Mouse (Mus musculus) right cerebral cortex, adult 2 months (tissue): Measurements from ENCODE around the gene Sema5a.
"Not testable (repeated sequence)": the region's sequence is repeated elsewhere in the genome, so short reads cannot be mapped to it uniquely, and the experiment has no call there.

Source experiments
- DNase-seq, 2 experiments: peaks; one replicate each; pipeline ENCODE4 v3.0.0; 2021 to 2022; ENCODE audit warnings: low spot score in 2 of 2

The Sema5a gene

DNA sequence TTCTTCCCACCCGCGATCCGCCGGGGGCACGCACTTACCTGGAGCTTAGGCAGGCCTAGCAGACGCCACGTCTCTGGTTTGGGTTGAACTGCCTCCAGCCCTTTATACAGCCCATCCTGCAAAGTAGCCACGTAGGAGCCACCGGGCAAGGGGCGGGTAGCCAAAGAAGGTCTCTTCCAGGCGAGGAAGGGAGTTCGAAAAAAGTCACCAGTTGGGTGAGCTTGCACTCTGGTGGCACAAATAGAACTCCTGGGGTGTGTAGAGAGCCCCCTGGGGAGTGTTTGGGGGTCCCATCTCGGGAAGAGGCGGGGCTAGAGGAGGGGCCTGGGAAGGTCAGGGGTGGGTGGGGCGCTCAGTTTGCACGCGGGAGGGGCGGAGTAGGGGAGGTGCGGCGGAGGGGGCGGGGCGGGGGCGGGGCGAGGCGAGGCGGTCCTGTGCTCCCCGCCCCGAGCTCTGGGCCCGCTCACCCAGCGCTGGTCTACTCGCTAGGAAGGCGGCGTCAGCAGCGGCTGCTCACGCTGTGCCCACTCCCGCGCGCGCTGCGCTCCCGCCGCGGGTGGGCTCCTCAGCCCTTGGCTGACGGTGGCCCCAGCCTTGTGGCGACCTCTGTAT is at the start of gene Sema5a:
Sema5a (plus strand) TSS at position 467 of the 612 bp plus-strand sequence.
- DNase-seq, result peak in 1 of 2 experiments; percentile 27

DNA sequence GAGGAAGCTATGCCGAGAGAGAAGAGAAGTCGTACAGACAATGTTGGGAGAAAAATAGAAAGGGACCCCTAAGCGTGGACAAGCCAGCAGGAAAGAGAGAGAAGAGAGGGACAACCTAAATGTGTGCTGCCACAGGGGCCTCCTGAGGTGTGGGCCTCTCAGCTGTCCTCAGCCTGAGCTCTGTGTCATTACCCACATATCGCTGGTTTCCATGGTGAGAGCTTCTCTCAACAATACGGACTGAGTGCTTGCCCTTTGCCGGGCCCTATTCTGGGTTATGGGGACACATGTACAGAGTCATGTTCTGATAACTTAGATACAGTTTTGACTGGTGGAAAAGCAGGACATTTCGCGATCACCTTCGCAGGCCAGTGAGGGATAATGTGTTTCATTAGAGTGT is 46.5 kb upstream of the Sema5a start:
- no peak for DNase-seq

DNA sequence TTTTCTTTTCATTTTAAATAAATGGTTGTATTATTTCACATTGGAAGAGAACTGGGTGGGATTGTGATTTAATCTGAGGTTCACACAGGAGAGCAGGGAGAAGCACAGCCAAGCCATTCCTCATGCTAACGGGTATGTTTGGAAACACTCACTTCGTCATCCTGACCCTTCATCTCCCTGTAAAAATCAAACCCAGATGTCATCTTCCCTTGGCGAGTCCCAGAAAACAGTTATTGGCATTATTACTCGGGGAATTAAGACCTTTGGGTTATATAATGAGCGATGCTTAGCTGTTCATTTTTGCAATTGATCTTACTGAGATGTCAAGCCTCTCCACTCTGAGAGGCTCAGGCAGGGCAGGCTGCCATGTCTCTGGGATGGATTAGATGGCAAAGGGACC is 46.0 kb upstream of the Sema5a start:
- DNase-seq, result no peak

DNA sequence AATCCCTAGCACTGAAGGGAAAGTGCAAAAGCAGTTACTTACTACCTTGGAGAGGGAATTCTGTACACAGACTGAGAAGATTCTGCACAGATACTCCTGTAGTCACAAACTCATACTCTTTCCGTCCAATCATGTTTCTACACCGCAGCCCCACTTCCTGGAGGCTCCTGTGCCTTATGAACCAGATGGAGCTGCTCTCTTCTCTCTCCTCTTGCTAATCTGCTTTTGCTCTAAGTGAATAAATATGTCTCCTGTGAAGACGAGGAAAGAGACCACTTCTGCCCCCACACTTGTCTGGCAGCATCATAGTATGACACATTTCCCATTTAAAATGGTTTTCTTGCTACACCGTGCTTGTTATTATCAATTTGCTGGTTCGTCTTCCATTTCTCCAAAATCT is 41.4 kb upstream of the Sema5a start:
- no peak for DNase-seq

DNA sequence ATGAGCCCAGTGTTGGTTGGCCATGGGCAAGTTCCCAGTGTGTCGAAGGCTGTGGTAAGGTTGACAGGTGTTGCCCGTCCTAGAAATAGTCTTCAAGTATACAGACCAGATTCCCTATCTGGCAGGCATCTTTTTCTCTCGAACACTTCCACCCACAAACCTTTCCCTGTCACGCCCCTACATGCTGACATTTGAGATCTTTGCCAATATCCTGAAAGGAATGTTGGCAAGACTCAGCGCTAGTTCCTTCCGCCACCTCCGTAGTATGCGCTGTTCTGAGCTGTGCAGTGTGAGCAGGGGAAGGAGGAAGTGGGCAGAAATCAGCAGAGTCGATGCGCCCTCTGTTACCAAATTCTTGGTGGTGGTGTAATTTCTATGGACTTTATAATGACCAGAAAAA is 39.7 kb upstream of the Sema5a start:
- peak; percentile 31 to 36 for DNase-seq

DNA sequence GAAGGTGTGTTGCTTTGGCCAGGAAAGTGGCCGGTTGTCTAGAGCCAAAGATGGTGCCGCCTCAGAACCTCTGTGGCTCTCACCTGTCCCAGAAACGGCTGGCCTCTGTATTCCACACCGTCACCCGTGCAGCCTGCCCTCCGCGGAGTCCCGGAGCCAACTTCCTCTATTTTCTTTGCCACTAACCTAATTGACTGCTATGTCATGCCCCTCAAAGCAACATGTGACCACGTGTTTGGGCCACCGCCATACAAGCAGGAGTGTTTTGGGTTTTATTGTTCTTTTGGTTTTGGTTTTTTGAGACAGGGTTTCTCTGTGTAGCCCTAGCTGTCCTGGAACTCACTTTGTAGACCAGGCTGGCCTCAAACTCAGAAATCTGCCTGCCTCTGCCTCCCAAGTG is 29.9 kb upstream of the Sema5a start:
- not testable (repeated sequence) for DNase-seq

DNA sequence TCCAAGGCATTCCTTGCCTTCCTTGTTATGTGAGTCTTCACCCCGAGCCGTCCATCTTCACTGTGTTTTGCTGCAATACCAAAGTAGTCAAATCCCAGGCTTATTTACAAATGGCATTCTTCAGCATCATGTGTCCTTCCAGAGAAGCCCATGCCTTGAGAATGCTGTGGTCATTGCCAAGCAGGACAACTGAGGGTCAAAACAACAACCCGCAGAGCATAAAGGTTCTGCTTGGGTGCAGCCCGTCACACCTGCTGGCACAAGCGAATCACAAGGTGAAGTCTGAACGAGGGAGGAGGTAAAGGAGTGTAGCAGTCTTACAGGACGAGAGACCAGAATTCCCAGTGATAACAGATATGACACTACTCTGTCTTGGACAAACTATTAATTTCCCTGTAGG is 21.6 kb upstream of the Sema5a start:
- no peak for DNase-seq

DNA sequence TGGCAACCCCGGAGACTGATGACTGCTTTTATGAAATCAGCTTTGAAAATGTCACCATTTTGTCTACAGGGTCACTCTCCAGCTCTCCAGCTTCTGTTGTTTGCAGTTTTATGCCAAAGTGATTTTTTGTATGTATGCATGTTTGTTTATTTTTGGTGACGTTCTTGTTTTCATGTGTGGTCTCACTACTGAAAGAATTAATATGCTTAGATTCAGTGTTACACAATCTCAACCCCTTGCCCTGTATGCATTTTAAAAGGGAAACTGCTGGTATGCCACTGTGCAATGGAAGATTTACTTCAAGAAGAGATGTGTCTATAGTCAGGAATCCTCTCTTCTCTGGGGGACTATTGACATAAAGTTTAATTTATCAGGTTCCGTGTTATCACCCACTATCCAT is 19.2 kb upstream of the Sema5a start:
- DNase-seq, result no peak

DNA sequence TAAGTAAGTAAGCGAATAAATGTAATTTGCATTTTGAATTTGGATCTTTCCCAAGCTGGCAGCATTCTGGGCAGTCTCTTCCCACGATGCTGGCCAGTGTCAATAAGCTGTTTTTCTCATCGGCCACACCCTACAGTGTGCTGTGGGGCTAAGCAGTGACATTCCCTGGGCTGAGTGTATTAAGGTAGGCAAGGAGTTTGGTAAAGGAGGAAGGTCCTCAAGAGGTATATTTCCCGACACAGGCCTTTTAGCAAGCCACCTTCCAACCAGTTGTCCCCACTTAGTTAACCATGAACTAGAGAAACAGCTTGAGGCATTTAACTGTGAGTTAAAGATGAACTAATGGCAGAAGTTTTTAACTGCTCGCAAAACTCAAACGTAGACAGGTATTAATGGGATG is 18.2 kb upstream of the Sema5a start:
- DNase-seq, result no peak

DNA sequence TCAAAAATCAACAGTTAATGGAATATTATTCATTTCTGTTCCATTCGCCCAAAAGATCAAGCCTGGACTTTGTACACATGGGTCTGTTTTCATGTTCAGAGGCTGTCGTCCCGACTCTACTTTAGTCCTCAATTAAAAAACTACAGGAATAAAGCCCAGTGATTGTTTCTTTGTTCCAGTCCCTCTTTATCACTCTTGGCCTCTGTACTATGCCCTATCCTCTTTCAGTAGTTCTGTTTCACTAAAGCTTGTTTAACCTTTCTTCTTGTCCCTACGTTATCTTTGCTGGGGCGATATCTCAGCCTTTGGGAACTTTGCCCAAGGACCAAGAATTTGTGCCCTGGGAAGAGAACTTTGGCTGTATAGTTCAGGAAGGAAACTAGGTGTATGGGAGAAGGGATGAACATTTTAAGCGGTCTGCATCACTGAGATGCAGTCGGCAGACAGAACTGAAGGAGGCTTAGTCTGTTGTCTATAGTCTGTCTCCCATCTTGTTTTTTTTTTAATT is 17.7 kb upstream of the Sema5a start:
- no peak for DNase-seq

DNA sequence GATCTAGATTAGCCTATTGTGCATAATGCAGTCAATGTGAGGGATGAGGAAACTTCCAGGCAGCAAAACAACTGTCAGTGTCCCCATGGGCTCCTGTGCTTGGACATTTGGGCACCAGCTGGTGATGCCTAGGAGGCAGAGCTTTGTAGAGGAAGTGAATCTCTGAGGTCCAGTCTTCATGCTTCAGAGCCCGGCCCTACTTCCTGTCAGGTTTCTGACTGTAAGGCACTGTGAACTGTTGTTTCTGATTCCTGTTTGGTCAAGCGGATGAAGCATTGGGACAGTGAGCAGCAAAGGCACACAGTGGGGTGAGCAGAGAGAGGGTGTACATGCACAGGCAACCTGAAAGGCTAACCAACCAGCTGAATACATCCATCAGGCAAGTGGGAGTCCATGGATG is 14.5 kb upstream of the Sema5a start:
- no peak for DNase-seq

DNA sequence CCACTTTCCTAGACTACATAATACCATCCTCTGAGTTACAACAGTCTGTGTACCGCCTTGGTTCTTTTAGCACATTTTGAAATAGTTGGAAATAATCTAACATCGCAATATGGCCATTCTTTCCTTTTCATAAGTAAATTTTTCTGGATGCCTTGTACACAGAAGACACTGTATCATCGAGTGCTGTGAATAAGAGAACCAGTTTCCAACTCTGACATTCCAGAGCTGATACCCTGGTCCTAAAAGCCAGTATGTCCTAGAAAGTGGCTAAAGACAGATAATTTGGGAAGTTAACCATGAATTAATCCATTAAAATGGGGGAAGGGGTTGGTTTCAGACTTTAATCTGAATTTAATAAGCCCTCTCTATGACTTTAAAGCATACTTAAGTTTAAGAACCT is 12.4 kb upstream of the Sema5a start:
- DNase-seq, result no peak

DNA sequence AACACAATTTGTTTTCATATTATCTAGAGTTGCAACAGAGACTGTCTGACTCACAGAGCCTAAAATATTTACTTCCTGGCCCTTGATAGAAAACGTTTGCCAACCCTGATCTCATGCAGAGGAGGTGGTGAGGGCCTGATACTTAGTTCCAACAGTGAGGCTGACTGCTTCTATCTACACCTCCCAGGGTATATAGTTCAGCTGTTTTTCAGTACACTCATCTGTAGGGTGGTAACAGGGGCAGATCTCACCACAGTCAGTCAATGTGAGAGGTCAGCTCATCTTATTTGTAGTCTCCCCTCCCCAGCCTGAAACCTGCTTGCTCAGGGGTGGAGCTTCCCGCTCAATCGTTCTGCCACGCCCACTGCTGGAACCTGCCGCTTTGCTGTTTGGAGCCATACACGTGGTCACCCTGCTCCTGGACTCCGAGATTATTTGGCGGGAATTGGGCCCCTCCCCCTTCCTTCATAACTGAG is 11.9 kb upstream of the Sema5a start:
- DNase-seq, result not testable (repeated sequence)

DNA sequence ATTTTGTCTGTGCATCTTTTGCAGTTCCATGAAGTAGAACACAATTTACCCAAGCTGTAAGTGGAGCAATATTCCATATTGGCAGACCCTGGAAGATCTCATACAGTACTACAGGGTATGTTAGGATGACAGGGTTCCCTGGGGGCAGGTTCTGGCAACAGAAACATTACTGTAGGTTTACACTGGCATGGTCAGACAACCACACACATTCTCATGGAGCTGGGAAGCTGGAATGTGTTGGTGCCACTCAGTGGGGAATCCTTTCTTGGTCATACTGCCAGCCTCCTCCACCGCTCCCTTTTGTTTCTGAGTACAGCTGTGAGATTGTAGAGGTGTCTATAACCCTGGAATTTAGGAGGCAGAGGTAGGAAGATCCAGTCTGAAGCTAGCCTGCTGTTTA is 11.2 kb upstream of the Sema5a start:
- no peak for DNase-seq

DNA sequence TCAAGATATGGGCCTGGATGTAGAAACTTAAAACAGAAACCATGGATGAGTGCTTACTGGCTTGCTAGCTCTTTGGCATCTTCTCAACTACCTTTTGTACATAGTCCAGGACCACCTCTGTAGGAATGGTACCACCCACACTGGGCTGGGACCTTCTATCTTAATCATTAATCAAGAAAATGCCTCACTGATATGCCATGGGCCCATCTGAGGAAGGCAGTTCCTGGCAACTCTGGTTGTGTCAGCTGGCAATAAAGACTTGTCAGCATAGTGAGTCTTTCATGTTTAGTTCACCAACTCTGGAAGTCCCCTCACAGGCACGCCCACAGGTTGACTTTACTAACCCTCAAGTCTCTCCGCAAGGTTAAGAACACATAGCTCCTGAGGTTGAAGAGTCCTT is 5.5 kb upstream of the Sema5a start:
- DNase-seq, result no peak

DNA sequence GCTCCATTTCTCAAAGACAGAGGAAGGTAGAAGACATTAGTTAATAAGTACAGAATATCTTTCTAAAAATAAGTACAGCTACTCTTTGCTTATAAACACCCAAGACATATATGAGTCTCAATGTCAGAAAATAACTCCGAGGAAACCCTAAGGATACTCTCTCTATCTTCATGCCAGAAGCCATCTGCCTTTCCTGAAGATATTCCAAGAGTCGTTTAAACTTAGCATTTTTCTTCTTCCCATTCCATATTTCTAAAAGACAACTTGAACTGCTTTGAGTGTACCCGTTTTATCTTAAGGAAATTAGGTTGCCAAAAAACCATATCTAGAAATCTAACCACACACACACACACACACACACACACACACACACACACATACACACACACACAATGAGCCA is 4.5 kb upstream of the Sema5a start:
- DNase-seq, result no peak

DNA sequence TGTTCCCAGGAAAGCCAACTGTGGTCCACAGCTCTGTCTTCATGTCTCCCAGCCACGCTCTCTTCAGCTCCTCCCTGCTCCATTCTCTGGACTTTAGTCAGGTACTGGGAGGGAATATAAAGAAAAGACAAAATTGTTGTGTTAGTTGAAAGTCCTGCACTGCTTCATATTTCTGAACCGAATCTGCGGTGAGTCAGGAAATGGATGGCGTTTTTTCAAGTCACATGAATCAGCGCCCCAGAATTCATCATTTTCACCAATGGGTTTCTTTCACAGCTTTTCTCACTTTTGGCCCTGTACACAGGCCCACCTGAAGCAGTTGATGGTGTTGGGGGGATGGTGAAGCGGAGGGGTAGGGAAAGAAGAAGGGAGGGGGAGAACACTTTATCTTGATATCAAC is 2.9 kb upstream of the Sema5a start:
- no peak for DNase-seq

DNA sequence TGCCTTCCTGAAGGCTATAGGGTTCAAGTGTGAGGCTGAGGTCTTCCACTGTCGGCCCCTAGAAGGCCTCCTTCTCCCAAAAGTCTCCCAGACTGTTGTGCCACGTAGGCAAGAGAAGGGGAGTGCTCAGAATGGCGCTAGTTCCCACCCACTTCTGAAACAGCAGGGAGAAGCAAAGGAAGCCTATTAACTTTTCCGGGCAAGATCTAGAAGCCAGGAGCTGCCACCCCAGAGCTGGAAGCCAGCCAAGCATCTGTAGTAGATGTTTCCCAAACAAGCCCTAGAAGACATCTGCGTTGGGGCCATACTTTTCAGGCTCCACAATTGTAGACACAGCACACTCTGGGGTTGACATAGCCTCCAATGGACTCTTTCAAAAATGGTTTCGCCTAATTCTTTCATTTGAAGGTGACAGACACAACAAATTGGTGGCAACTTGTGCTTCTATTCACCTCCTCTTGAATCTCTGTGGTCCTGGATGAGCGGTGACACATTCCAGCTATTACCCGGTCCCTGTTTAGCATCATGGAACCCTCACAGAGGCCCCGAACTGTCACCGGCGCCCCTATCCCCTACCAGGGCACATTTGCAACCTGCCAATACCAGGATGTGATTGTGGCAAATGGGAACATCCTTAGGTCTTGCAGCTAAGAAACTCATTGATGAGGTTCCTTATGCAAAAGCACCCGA is 1.4 kb upstream of the Sema5a start:
- no peak for DNase-seq

DNA sequence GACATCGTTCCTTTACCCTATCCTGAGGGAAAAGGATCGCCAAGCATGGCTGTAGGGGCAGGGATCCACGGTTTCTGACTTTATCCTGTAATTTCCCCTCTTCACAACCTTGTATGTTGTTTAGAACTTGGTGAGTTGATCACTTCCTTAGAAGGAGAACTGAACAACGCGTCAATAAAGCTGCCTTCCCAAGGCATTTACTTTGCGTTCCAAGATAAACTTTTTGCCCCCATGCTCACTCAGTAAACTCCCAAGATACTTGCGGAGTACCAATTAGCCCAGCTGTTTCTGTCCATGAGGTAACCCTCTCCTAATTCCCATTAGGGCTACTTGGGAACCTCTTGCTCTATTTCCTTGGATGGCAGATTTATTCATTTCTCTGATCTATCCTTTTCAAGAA is 786 bp upstream of the Sema5a start:
- no peak for DNase-seq

DNA sequence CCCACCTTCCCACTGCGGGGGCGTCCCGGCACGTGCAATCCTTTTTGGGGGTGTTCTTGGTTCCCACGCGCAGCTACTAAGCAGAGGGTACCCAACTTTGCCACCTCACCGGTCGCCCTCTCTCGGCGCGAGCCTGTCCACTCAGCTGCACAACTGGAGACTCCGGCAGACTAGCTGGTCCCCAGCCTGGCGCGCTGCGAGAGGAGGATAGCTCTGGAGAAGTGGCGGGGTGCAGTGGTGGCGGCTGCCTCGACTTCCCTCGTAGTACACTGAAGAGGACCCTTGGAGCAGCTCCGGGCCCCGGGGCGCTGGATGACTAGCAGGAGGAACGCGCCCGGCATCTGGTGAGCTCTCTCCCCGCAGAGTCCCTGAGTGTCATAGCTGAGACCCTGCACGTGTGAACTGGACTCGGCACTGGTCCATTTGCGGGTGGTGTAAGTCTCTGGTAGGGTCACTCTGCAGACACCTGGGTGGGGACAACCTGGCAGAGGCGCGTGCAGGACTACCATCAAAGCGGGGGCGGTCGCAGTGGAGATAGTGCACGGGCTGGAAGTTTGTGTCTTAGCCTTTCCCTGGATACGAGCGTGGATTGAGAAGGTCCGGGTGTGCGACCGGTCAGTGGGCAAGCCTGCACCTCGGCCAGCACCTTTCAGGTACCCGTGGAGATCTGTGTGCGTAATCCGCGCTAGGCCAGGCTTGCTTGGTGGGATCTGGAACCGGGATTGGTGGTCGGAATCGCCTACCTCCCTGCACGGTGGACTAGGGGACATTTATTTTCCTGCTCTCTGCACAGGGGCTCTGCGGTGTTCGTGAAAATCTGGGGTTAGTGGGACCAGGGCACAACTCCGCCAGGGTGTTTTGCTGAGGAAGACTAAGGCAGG is 586 bp downstream of the Sema5a start:
- DNase-seq, result peak; percentile 32 to 43

DNA sequence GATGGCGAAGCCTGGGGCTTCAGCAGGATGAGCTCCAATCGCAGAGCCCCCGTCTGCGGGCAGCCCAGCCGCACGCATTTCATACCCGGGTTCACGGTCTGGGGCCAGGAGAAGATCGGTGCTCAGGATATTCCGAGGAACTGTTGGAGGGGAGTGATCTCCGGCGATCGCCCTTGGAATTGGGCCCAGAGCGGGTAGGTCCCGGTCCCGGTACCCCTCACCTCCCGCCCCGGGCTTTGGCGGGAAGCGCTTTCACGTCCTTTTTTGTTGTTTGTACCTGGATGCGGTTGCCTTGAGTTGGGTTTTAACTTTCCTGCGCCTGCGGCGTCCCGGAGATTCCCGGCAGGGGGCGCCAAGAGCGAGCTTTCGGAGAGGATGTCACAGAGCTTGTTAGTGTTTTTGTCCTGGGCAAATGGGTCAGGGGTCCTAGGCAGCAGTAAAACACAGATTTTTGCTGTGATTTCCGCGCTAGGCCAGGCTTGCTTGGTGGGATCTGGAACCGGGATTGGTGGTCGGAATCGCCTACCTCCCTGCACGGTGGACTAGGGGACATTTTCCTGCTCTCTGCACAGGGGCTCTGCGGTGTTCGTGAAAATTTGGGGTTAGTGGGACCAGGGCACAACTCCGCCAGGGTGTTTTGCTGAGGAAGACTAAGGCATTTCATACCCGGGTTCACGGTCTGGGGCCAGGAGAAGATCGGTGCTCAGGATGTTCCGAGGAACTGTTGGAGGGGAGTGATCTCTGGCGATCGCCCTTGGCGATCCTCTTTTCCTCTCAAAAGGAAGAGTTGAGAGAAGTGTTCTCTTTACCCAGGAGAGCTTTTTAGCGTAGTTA is 1.4 kb downstream of the Sema5a start:
- DNase-seq, result peak; percentile 93 to 94

DNA sequence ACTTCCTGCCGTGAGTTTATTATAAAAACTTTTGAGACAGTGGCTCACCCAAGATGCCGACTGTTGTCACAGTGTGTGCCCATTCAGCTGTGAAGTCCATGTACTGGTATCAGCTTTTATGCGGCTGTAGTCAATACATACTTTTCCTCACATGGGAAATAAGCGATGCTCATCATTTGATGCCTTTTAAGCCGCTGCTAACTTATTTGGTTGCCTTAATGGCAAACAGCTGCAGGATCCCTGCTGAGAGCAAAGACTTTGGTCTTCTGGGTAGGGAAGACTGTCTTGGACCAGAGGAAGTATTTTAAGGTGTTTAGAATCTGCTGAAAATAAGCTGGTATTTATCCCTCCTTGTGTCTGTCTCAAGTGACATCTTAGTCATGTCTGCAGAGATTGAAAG is 2.7 kb downstream of the Sema5a start:
- DNase-seq, result no peak
